Mouse (Mus musculus) intestine, embryonic 16.5 days (tissue): Measurements from ENCODE around the gene Trim7. TPM values are rescaled to one million over a fixed set of nuclear protein-coding genes. Genes with fewer than 3 reads are reported as not detected.

Experiments used
- ATAC-seq: fragments of 200-750 bp; cut with Nextera tagmentation; 2 replicates; pipeline ENCODE4 v1.8.0; 2017; ENCODE audit warnings: moderate TSS enrichment, moderate library complexity
- H3K27ac ChIP-seq: fragments of 300-500 bp; sonication (generic); 2 replicates; pipeline ENCODE4 v1.5.1; 2014; ENCODE audit warnings: mild to moderate bottlenecking, low read length
- H3K27me3 ChIP-seq: fragments of 300-500 bp; sonication (generic); replicated peaks from 2 replicates; pipeline ENCODE4 v1.6.1; 2014; ENCODE audit warnings: low read length, control low read depth, mixed read lengths; ENCODE audit not compliant: control insufficient read depth, insufficient read depth
- H3K36me3 ChIP-seq: fragments of 300-500 bp; sonication (generic); 2 replicates; pipeline ENCODE4 v1.6.1; 2014; ENCODE audit warnings: low read length, control low read depth; ENCODE audit not compliant: control insufficient read depth, insufficient read depth
- H3K4me1 ChIP-seq: fragments of 300-500 bp; sonication (generic); 2 replicates; pipeline ENCODE4 v1.6.1; 2014; ENCODE audit warnings: low read length, control low read depth, mixed read lengths; ENCODE audit not compliant: control insufficient read depth, insufficient read depth
- H3K4me2 ChIP-seq: fragments of 300-500 bp; sonication (generic); 2 replicates; pipeline ENCODE4 v1.6.1; 2014; ENCODE audit warnings: low read depth, low read length, control low read depth
- H3K4me3 ChIP-seq: fragments of 300-500 bp; sonication (generic); 2 replicates; pipeline ENCODE4 v1.5.1; 2014; ENCODE audit warnings: mild to moderate bottlenecking, low read length
- H3K9ac ChIP-seq: fragments of 300-500 bp; sonication (generic); 2 replicates; pipeline ENCODE4 v1.6.1; 2014; ENCODE audit warnings: low read depth, low read length
- H3K9me3 ChIP-seq: fragments of 300-500 bp; sonication (generic); 2 replicates; pipeline ENCODE4 v1.6.1; 2016; ENCODE audit warnings: low read length, control low read depth; ENCODE audit not compliant: control insufficient read depth
- WGBS: fragments of 180-500 bp; shearing (Covaris S2); extraction: QIAGEN DNeasy Blood & Tissue Kit; methylation state at CpG from one replicate; pipeline ENCODE4 v1.1.7; 2014; 5-methylcytosine and 5-hydroxymethylcytosine counted together
- polyA plus RNA-seq: library from polyadenylated mRNA; unstranded; fragments of >200 nt; fragmentation: Nextera tagmentation; extraction: Ambion mirVana; gene quantifications from 2 replicates; pipeline ENCODE4 v1.2.1, GENCODE M21; 2015

Trim7 gene
- polyA plus RNA-seq, 1 experiment from 2014 or later, result 1.2 TPM

DNA sequence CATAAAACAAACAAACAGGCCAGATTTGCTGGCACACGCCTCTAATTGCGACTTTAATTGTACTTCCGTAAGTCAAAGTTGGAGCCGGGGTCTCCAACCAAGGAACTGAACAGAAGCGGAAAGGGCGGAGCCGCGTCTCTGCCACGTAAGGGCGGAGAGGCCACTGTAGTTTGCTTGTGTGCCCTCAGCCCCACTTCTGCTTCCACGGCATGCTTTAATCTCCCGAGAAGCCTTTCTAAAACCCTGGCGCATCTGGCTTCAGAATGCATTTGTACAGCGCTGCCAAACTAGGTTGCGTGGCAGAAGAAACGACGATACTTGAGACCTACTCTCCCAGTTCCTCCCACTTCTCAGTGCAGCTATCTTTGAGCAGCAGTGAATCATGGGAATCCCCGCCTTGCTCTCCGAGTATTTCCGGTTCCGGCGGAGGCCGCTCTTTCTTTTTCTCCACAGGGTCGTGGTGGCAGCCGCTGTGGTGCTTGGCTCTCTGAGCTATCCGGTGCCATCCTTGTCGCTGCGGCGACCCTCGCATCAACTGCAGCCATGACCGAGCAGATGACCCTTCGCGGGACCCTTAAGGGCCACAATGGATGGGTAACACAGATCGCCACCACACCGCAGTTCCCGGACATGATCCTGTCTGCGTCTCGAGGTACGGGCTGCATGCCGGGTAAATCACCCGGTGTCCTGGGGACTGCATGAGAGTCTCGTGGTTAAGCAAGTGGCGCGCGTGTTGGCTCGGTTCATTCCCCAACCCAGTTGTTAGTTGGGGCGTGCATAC, 25.8 kb upstream of the Trim7 start, which contains the start of gene Rack1:
TSS of gene Rack1 (plus strand) at position 412 of the 781 bp plus-strand sequence.
- Histone ChIP-seq H3K36me3 (peaks cover 10% of the 10 kb centered on the region; the same call in 1 of the 2 replicates), H3K27ac (peak within 1 kb of the TSS; percentile 99), H3K4me3 (peak within 1 kb of the TSS; percentile 88), H3K9ac (peak within 1 kb of the TSS; percentile 91), H3K9me3 (no peaks in the 10 kb centered on the region), H3K27me3 (no peaks in the 10 kb centered on the region), H3K4me2 (peak within 1 kb of the TSS; percentile 77), H3K4me1 (peaks cover 26% of the 10 kb centered on the region)
- under 1% methylated on average over 47 of the region's 47 CpGs for WGBS
- peak; percentile 91 for ATAC-seq

DNA sequence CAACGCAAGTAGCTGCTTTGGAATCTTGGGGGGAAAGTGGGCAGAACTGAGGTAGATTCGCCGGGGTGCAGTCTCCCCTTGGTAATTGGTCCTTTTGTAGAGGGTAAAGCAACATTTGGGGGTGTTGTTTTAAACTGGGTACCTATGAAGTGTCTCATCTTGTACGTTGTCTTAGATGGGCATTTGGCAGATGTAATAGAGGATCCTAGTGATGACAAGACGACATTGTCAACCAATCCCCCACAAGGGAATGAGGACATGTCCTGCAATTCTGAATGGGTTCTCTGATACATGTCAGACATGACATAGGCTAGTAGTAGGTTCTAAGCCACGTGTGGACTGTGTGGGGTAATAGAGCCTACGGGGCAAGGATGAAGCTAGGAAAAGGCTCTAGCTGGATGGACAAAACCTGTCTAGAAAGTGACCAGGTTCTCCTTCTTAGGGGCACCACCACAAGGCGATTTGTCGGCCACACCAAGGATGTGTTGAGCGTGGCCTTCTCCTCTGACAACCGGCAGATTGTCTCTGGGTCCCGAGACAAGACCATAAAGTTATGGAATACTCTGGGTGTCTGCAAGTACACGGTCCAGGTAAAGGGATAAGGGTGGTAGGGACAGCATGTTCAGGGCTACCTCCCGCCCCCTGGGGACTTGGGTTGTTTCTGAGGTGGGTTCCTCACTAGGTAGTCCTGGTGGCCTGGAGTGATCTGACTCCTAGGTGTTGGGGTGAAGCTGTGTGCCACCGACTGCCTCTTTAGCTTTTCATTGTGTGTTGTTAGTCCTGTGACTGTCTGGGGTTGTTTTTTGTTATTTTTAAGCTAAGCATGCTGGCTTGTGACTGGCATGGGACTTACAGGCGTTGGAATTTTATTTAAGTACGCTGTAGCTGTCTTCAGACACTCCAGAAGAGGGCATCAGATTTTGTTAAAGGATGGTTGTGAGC, 23.8 kb upstream of the Trim7 start:
- no peaks in the 10 kb centered on the region for H3K9me3 ChIP-seq
- H3K27ac ChIP-seq, result no peak overlapping the region
- H3K4me3 ChIP-seq, result peak overlapping the region; percentile 88
- no peaks in the 10 kb centered on the region for H3K27me3 ChIP-seq
- 68% methylated on average over 17 of the region's 17 CpGs for WGBS
- H3K36me3 ChIP-seq, result peaks cover 26% of the 10 kb centered on the region
- ATAC-seq, result no peak
- H3K4me1 ChIP-seq, result peaks cover 26% of the 10 kb centered on the region
- peak overlapping the region; percentile 77 for H3K4me2 ChIP-seq
- peak overlapping the region; percentile 91 for H3K9ac ChIP-seq

DNA sequence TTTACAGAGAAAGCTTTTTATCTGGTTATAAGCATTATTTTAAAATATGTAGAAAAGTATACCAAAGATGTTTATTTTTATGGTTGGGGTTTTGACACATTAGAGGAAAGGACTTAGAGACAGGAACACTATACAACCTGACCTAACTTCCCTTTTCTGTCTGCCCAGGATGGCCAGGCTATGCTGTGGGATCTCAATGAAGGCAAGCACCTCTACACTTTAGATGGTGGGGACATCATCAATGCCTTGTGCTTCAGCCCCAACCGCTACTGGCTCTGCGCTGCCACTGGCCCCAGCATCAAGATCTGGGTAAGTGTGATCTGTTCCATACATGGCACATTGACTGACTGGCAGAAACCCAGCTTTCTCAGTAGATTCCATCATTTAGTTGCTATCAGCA, 22.0 kb upstream of the Trim7 start:
- Histone ChIP-seq H3K27ac (no peak overlapping the region), H3K4me2 (no peak overlapping the region), H3K9ac (no peak overlapping the region), H3K4me3 (no peak overlapping the region), H3K27me3 (no peaks in the 10 kb centered on the region), H3K36me3 (peaks cover 34% of the 10 kb centered on the region), H3K4me1 (peaks cover 17% of the 10 kb centered on the region; the same call in 1 of the 2 replicates), H3K9me3 (no peaks in the 10 kb centered on the region)
- no peak for ATAC-seq
- 97% methylated on average over 2 of the region's 2 CpGs for WGBS

DNA sequence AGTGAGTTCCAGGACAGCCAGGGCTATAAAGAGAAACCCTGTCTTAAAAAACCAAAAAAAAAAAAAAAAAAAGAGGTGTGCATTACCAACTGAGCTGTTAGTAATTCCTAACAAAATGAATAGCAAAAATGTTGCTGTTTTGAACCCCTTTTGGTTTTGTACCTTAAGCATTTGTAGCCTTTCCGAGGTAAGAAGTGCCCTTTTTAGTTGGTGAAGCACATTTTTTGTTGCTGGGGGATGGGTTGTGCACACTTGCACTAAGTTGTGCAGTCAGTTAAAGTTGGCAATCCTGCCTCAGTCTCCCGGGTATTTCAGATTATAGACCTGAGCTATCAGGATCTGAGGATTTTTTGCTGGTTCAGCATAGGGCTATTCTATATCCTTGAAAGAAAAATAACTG, 21.0 kb upstream of the Trim7 start:
- no peak overlapping the region for H3K4me3 ChIP-seq
- WGBS, result 83% methylated on average over 2 of the region's 2 CpGs
- H3K36me3 ChIP-seq, result peaks cover 37% of the 10 kb centered on the region
- no peak overlapping the region for H3K4me2 ChIP-seq
- ATAC-seq, result no peak
- H3K9ac ChIP-seq, result no peak overlapping the region
- H3K27me3 ChIP-seq, result no peaks in the 10 kb centered on the region
- H3K9me3 ChIP-seq, result no peaks in the 10 kb centered on the region
- peaks cover 16% of the 10 kb centered on the region; the same call in 1 of the 2 replicates for H3K4me1 ChIP-seq
- no peak overlapping the region for H3K27ac ChIP-seq

DNA sequence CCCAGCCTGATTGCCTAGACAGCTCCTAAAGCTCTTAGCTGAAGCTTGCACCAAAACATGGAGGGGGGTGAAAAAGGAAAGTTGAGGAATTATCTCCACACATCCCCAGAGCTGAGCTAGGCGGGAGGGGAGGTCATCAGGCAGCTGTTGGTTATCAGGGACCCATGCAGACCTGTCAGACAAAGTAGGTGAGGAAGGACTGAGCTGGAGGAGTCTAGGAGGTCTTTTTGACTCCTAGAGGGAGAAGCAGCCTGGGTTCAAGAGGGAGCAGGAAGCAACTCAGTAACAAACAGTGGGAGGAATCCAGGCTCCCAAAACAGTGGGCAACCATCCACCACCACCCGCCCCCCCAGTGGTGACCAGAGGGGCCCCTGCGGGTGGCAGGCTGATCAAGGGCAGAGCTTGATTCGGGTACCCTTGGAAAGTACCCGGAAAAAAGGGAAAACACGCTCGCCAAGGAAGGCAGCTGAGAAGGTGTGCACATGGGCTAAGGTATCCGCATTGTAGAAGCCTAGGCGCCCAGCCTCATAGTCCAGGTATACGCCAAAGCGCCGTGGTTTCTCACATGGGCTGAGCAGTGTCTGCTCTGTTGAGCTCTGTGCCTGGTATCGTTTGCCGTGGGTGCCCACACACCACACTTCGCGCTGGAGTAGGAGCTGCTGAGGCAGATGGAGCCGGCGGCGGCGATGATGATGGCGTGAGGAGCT, 18.9 kb upstream of the Trim7 start:
- peaks cover 9% of the 10 kb centered on the region; the same call in 1 of the 2 replicates for H3K4me1 ChIP-seq
- ATAC-seq, result peak; percentile 60
- no peak overlapping the region for H3K4me2 ChIP-seq
- H3K9ac ChIP-seq, result no peak overlapping the region
- no peaks in the 10 kb centered on the region for H3K9me3 ChIP-seq
- WGBS, result 61% methylated on average over 21 of the region's 21 CpGs
- no peak overlapping the region for H3K27ac ChIP-seq
- H3K4me3 ChIP-seq, result no peak overlapping the region
- peaks cover 37% of the 10 kb centered on the region for H3K36me3 ChIP-seq
- no peaks in the 10 kb centered on the region for H3K27me3 ChIP-seq

DNA sequence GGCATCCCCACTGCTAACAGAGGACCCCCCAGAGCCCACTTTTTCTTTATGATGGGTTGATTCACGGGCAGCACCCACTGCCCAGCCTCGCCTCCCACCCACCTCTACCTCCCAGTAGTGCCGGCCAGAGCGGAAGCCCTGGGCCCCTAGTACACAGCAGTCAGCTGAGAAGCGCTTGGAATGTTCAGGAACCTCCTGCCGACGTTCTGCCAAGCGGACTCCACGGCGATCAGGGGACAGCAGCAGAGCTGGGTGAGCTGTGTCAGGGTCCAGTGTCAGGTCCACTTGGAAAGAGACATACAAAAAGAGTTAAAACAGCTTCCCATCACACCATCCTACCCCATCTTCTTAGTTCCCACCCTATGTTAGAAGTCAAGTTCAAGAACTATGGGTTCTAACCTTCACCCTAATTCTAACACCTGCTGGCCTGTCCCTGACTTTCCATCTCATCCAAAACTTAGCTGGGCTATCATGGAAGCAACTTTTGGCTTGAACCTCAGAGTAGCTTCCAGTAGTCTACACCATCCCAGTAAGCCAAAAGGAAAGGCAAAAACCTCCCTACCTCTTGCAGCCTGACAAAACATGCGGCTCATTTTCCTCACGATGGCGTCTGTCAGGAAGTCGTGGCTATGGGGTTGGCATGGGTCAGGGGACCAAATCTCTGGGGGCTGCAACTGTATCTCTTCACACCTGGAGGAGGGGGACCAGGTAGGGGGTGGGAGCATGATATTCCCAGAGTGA, 18.2 kb upstream of the Trim7 start:
- no peak overlapping the region for H3K4me2 ChIP-seq
- H3K9me3 ChIP-seq, result no peaks in the 10 kb centered on the region
- WGBS, result 62% methylated on average over 14 of the region's 14 CpGs
- H3K27ac ChIP-seq, result no peak overlapping the region
- H3K27me3 ChIP-seq, result no peaks in the 10 kb centered on the region
- H3K4me1 ChIP-seq, result peaks cover 2% of the 10 kb centered on the region; the same call in 1 of the 2 replicates
- H3K4me3 ChIP-seq, result no peak overlapping the region
- H3K9ac ChIP-seq, result no peak overlapping the region
- peaks cover 37% of the 10 kb centered on the region for H3K36me3 ChIP-seq
- peak; percentile 34 for ATAC-seq

DNA sequence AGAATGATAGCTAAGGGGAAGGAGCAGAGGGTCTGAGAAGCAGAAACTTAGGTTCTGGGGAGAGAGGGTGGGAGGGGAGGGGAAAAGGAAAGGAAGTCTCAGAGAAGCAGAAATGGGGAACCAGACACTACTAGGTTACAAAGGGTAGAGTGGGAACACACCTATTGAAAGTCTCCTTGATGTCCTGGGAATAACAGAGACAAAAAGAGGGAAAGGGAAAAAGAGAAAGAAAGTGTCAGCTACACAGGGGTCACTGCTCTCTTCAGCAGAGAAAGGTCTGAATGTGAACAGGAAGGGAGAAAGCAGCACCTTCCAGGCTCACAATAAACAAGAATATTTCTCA, 17.7 kb upstream of the Trim7 start:
- no peak overlapping the region for H3K27ac ChIP-seq
- no peaks in the 10 kb centered on the region for H3K27me3 ChIP-seq
- no peaks in the 10 kb centered on the region for H3K4me1 ChIP-seq
- no peak overlapping the region for H3K4me2 ChIP-seq
- H3K9me3 ChIP-seq, result no peaks in the 10 kb centered on the region
- no peak overlapping the region for H3K9ac ChIP-seq
- no peak for ATAC-seq
- peaks cover 37% of the 10 kb centered on the region for H3K36me3 ChIP-seq
- H3K4me3 ChIP-seq, result no peak overlapping the region

DNA sequence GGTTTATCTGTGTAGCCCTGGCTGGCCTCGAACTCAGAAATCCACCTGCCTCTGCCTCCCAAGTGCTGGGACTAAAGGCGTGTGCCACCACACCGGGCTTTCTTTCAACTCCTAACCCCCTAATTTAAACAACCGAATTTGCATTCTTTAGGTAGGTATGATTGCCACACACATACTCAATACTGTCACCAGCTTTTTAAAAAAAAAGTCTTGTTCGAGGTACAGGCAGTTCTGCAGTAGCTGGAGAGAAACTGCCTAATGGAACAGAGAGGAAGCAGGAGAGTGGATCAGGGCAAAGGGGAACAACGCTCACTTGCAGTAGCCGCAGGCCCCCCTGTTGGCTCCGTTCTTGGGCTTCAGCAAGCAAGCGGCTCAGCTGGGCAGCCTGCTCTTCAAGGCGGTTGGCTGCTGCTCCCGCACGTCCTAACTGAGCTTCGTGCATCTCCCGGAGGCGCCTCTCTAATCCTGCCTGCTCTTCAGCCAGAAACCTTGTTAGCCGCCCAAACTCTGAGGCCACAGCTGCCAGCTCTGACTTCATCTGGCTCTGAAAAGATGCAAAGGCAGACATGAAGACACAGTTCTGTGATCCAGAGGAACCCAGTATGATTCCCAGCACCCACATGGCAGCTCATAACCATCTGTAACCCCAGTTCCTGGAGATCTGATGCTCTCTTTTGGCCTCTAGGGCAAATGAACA, 17.1 kb upstream of the Trim7 start:
- no peak for ATAC-seq
- H3K36me3 ChIP-seq, result peaks cover 33% of the 10 kb centered on the region
- peak overlapping the region; percentile 20; the same call in 1 of the 2 replicates for H3K27ac ChIP-seq
- 0 out of 2 replicates have a peak overlapping the region, but pooled peaks have one; percentile 11 for H3K9ac ChIP-seq
- WGBS, result 69% methylated on average over 16 of the region's 16 CpGs
- H3K4me1 ChIP-seq, result peaks cover 3% of the 10 kb centered on the region; the same call in 1 of the 2 replicates
- H3K4me3 ChIP-seq, result no peak overlapping the region
- no peaks in the 10 kb centered on the region for H3K9me3 ChIP-seq
- H3K4me2 ChIP-seq, result no peak overlapping the region
- H3K27me3 ChIP-seq, result no peaks in the 10 kb centered on the region
